Mouse (Mus musculus): ENCODE measurements around the gene Mical1. TPM values are rescaled to one million over a fixed set of nuclear protein-coding genes. Genes with fewer than 3 reads are reported as not detected.

Gene Mical1
- polyA plus RNA-seq, 1 experiment = 164 TPM

GRCm38 (mm10) chr10:41477278-41478181 lies 1.4 kb downstream of the Mical1 start:
- H3K4me3 ChIP-seq (ENCODE audit: low read depth, low read length) = peak overlapping the region; percentile 71
- TF ChIP-seq POLR2A (IDR thresholded peaks at IDR 0.05; ENCODE audit: low read depth, low read length) (peak; percentile 48; the same call in 1 of the 2 replicates), CTCF (IDR thresholded peaks at IDR 0.05; ENCODE audit: extremely low read depth, insufficient read length, insufficient replicate concordance, low read depth, low read length) (no peak)
- WGBS = 5% methylated on average over 20 of the region's 20 CpGs
- peak overlapping the region; percentile 89 for H3K27ac ChIP-seq (ENCODE audit: insufficient read depth, low read depth, low read length)
- peaks cover 38% of the 10 kb centered on the region for H3K36me3 ChIP-seq (ENCODE audit: control insufficient read depth, insufficient read depth, low read length)
- H3K4me1 ChIP-seq (ENCODE audit: control insufficient read depth, insufficient read depth, insufficient read length, low read length) = peaks cover 31% of the 10 kb centered on the region
- H3K27me3 ChIP-seq (ENCODE audit: control insufficient read depth, insufficient read depth, low read length) = no peaks in the 10 kb centered on the region

- Histone ChIP-seq H3K27ac (ENCODE audit: insufficient read depth, low read depth, low read length) (no peak overlapping the region), H3K4me3 (ENCODE audit: low read depth, low read length) (no peak overlapping the region), H3K36me3 (ENCODE audit: control insufficient read depth, insufficient read depth, low read length) (peaks cover 61% of the 10 kb centered on the region), H3K4me1 (ENCODE audit: control insufficient read depth, insufficient read depth, insufficient read length, low read length) (peaks cover 16% of the 10 kb centered on the region), H3K27me3 (ENCODE audit: control insufficient read depth, insufficient read depth, low read length) (no peaks in the 10 kb centered on the region)
- no peak for TF ChIP-seq CTCF (IDR thresholded peaks at IDR 0.05; ENCODE audit: extremely low read depth, insufficient read length, insufficient replicate concordance, low read depth, low read length)
- no peak for TF ChIP-seq POLR2A (IDR thresholded peaks at IDR 0.05; ENCODE audit: low read depth, low read length)
- WGBS = 77% methylated on average over 3 of the region's 3 CpGs
These were observed 3.8 kb downstream of the Mical1 start for GRCm38 (mm10) chr10:41479961-41480360.

GRCm38 (mm10) chr10:41480938-41481880 lies 5.1 kb downstream of the Mical1 start:
- Histone ChIP-seq H3K4me3 (ENCODE audit: low read depth, low read length) (no peak overlapping the region), H3K36me3 (ENCODE audit: control insufficient read depth, insufficient read depth, low read length) (peaks cover 69% of the 10 kb centered on the region), H3K4me1 (ENCODE audit: control insufficient read depth, insufficient read depth, insufficient read length, low read length) (peaks cover 6% of the 10 kb centered on the region), H3K27ac (ENCODE audit: insufficient read depth, low read depth, low read length) (no peak overlapping the region), H3K27me3 (ENCODE audit: control insufficient read depth, insufficient read depth, low read length) (no peaks in the 10 kb centered on the region)
- TF ChIP-seq POLR2A (IDR thresholded peaks at IDR 0.05; ENCODE audit: low read depth, low read length) (no peak), CTCF (IDR thresholded peaks at IDR 0.05; ENCODE audit: extremely low read depth, insufficient read length, insufficient replicate concordance, low read depth, low read length) (no peak)
- WGBS = 73% methylated on average over 33 of the region's 33 CpGs

- no peak for TF ChIP-seq POLR2A (IDR thresholded peaks at IDR 0.05; ENCODE audit: low read depth, low read length)
- TF ChIP-seq CTCF (IDR thresholded peaks at IDR 0.05; ENCODE audit: extremely low read depth, insufficient read length, insufficient replicate concordance, low read depth, low read length) = no peak
- H3K27ac ChIP-seq (ENCODE audit: insufficient read depth, low read depth, low read length) = no peak overlapping the region
- peaks cover 10% of the 10 kb centered on the region for H3K4me1 ChIP-seq (ENCODE audit: control insufficient read depth, insufficient read depth, insufficient read length, low read length)
- peaks cover 81% of the 10 kb centered on the region for H3K36me3 ChIP-seq (ENCODE audit: control insufficient read depth, insufficient read depth, low read length)
- no peaks in the 10 kb centered on the region for H3K27me3 ChIP-seq (ENCODE audit: control insufficient read depth, insufficient read depth, low read length)
- H3K4me3 ChIP-seq (ENCODE audit: low read depth, low read length) = no peak overlapping the region
- 85% methylated on average over 7 of the region's 7 CpGs for WGBS
These were observed 6.3 kb downstream of the Mical1 start for GRCm38 (mm10) chr10:41482446-41482845.

- Histone ChIP-seq H3K4me3 (ENCODE audit: low read depth, low read length) (no peak overlapping the region), H3K36me3 (ENCODE audit: control insufficient read depth, insufficient read depth, low read length) (peaks cover 66% of the 10 kb centered on the region), H3K27me3 (ENCODE audit: control insufficient read depth, insufficient read depth, low read length) (no peaks in the 10 kb centered on the region), H3K27ac (ENCODE audit: insufficient read depth, low read depth, low read length) (no peak overlapping the region), H3K4me1 (ENCODE audit: control insufficient read depth, insufficient read depth, insufficient read length, low read length) (peaks cover 17% of the 10 kb centered on the region)
- 91% methylated on average over 16 of the region's 16 CpGs for WGBS
- TF ChIP-seq CTCF (IDR thresholded peaks at IDR 0.05; ENCODE audit: extremely low read depth, insufficient read length, insufficient replicate concordance, low read depth, low read length) = no peak
- TF ChIP-seq POLR2A (IDR thresholded peaks at IDR 0.05; ENCODE audit: low read depth, low read length) = no peak
These were observed 9.7 kb downstream of the Mical1 start for GRCm38 (mm10) chr10:41485778-41486177.

GRCm38 (mm10) chr10:41486506-41487170 lies 10.5 kb downstream of the Mical1 start:
- WGBS = 85% methylated on average over 14 of the region's 14 CpGs
- TF ChIP-seq CTCF (IDR thresholded peaks at IDR 0.05; ENCODE audit: extremely low read depth, insufficient read length, insufficient replicate concordance, low read depth, low read length) (no peak), POLR2A (IDR thresholded peaks at IDR 0.05; ENCODE audit: low read depth, low read length) (no peak)
- Histone ChIP-seq H3K27ac (ENCODE audit: insufficient read depth, low read depth, low read length) (no peak overlapping the region), H3K36me3 (ENCODE audit: control insufficient read depth, insufficient read depth, low read length) (peaks cover 58% of the 10 kb centered on the region), H3K4me1 (ENCODE audit: control insufficient read depth, insufficient read depth, insufficient read length, low read length) (peaks cover 19% of the 10 kb centered on the region), H3K4me3 (ENCODE audit: low read depth, low read length) (no peak overlapping the region), H3K27me3 (ENCODE audit: control insufficient read depth, insufficient read depth, low read length) (no peaks in the 10 kb centered on the region)
